Mouse (Mus musculus) myocyte (in vitro differentiated cells): Measurements from ENCODE around the gene Phex.

Source experiments
- CEBPB ChIP-seq: IDR thresholded peaks from 2 replicates; pipeline ENCODE4 v1.6.1; 2011; ENCODE audit warnings: mild to moderate bottlenecking, moderate library complexity; ENCODE audit not compliant: poor library complexity, insufficient read depth, severe bottlenecking
- E2F4 ChIP-seq: IDR thresholded peaks from one replicate; pipeline ENCODE4 v1.6.1; 2011; ENCODE audit warnings: mild to moderate bottlenecking, control low read depth, moderate library complexity; ENCODE audit not compliant: insufficient read depth
- MAX ChIP-seq: IDR thresholded peaks from one replicate; pipeline ENCODE4 v1.6.1; 2011; ENCODE audit warnings: low read depth, mild to moderate bottlenecking, control low read depth
- MYOD1 ChIP-seq, 3 experiments: IDR thresholded peaks; one replicate each; pipeline ENCODE4 v1.6.1; 2011; ENCODE audit warnings: control low read depth in 2 of 3, low read depth in 2 of 3, mild to moderate bottlenecking in 2 of 3, moderate library complexity in 1 of 3; ENCODE audit not compliant: insufficient read length in 2 of 3, control insufficient read depth in 1 of 3
- MYOG ChIP-seq, 3 experiments: IDR thresholded peaks; one replicate each; pipeline ENCODE4 v1.6.1; 2011; ENCODE audit warnings: control low read depth in 2 of 3, low read depth in 2 of 3, mild to moderate bottlenecking in 2 of 3; ENCODE audit not compliant: insufficient read length in 2 of 3, control insufficient read depth in 1 of 3, insufficient read depth in 1 of 3
- POLR2A ChIP-seq: IDR thresholded peaks from one replicate; pipeline ENCODE4 v1.6.1; 2011; ENCODE audit warnings: low read depth, mild to moderate bottlenecking, control low read depth, moderate library complexity; ENCODE audit not compliant: insufficient read length
- POLR2AphosphoS2 ChIP-seq: IDR thresholded peaks from one replicate; pipeline ENCODE4 v1.6.1; 2011; ENCODE audit warnings: low read depth, control low read depth; ENCODE audit not compliant: insufficient read length
- TCF3 ChIP-seq: IDR thresholded peaks from one replicate; pipeline ENCODE4 v1.6.1; 2011; ENCODE audit warnings: low read depth, control low read depth; ENCODE audit not compliant: insufficient read length
- USF1 ChIP-seq: IDR thresholded peaks from one replicate; pipeline ENCODE4 v1.6.1; 2011; ENCODE audit warnings: low read depth, mild to moderate bottlenecking, control low read depth, moderate library complexity

- TF ChIP-seq POLR2A (no peak), POLR2AphosphoS2 (no peak), USF1 (no peak), MYOD1 (IDR thresholded peaks at IDR 0.05; ENCODE audit: control insufficient read depth in 1 of 3, insufficient read length in 2 of 3, low read depth in 2 of 3) (no peak), MYOG (IDR thresholded peaks at IDR 0.05; ENCODE audit: control insufficient read depth in 1 of 3, insufficient read depth in 1 of 3, insufficient read length in 2 of 3, low read depth in 2 of 3) (no peak), CEBPB (no peak), E2F4 (no peak), MAX (no peak), TCF3 (no peak)
Measured at GRCm38 (mm10) chrX:157329821-157330220, 85.3 kb downstream of the Phex start.
